Mouse (Mus musculus) embryo, embryonic 9.5 days (tissue): ENCODE measurements at regions not wholly inside any gene's neighbourhood (a gene's known extent, or its start where the extent isn't known, plus 50 kb on each side); places are given as distances from the start of the nearest gene placed in this dataset.

Experiments used
- DNase-seq: peaks from one replicate; pipeline ENCODE4 v3.0.0-alpha.2; 2017; ENCODE audit errors: extremely low spot score

DNA sequence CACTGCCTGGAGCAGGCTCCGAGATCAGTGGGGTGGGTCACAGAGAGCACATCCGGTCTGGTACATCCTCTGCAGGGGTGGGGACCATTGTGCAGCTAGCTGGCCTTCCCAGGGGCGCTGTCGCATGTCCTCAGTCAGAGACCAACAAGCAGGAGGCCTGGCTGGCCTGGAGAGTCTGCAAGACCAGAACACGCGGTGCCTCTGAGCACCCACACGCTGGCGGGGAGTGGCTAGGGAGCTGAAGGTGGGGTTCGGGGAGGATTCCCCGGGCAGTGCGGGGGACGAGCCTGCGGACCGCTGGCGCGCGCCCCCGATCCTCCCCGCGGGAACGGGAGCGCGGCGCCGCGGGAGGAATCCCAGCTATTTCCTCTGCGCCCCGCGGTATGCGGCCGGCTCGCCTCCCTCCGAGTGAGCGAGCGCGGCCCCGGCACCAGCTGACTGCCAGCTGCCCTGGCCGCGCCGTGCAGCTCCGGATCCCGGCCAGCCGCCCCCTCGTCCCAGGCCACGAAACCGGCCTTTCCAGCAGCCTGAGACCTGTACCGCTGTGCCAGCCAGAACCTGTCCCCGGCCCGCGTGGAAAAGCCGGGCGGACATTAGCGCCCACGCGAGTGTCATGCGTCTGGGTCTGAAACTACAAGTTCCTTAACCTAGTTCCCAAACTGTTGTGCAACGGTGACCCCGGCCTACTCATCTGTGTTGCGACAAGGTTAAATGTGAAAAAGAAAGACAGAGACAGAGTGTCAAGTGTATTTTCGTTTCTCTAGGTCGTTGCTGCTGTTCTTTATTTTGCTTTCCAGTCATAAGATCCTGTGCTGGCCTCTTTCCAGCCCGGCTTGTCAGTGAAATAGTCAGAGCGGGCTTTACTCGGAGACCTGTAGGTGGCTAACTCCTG is 61.2 kb downstream of the Pkdcc start:
- peak; percentile 83 for DNase-seq

DNA sequence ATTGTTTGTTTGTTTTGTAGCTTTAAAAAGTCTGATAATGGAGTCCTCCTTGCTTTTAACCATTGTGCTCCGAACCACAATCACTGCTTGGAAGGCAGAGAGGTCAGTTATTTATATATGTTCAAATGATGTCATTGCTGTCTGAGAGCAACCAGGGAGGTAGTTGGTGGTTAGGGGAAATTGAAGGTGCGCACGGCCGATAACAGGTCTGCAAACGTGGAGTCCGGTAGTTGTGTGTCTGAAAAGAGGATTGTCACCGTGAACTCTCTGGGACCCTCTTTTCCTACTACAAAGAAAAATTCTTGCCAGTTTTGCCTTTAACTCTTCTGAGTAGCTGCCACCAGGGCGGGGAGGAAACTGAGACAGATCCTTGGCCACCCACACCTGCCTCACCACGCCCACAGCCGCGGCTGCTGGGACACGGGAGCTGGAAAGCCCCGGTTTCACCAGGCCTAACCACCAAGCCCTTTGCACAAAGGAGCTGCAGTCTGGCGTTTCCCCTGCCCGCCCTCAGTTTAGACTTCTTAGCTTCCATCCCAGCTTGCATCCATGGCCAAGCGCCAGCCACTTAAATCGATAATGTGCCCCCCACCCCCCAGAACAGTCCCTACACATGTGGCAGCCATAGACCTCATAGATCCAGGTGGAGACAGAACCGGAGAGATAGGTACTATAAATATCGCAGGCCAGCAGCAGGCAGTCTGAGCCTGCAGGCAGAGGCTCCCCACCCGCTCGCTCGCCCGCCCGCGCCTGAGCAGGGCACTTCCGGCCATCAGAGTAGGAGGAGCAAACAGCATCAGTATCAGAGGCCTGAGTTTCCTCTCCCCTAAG is 62.2 kb downstream of the Pkdcc start:
- DNase-seq = peak; percentile 76

DNA sequence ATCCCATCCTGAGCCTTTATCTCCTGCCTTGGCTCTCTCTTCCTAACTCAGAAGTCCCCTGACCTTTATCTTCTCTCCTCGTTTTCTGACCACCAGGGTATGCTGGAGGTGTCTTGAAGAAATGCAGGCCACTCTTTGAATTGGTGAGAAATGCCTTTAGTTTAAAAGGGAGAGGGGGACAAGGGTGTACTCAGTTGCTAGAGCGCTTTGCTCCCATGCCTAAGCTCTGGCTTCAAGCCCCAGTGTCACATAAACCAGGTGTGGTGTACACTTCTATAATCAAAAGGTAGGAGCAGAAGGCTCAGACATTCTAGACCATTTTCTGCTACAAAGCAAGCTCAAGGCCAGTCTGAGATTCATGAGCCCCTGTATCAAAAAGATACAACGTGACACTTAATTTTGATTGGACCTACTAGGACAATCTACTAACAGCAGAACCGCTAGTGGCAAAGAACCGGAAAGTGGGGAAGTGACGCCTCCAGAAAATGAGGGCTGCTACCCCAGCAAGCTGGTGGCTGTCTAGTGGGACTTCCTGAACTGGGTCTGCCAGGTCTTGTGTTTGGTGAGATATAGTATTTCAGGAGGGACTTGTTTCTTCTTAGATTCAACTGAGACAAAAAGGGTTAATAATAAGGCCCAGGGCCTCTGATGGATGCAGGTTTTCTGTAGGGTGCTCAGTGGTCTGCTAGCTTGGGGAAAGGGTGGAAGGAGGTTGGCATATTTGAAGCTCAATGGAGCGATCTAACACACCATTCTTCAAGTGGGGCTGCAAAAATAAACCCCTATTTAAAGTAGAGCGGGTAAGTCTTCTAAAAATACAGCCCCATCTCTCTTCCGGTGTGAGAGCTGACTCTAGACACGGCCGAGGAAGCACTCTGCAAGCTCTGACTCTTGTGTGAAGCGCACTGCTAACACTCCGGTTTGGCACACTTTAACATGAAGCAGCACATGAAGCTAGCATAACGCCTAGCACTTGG is 63.1 kb downstream of the Pkdcc start:
- no peak for DNase-seq

DNA sequence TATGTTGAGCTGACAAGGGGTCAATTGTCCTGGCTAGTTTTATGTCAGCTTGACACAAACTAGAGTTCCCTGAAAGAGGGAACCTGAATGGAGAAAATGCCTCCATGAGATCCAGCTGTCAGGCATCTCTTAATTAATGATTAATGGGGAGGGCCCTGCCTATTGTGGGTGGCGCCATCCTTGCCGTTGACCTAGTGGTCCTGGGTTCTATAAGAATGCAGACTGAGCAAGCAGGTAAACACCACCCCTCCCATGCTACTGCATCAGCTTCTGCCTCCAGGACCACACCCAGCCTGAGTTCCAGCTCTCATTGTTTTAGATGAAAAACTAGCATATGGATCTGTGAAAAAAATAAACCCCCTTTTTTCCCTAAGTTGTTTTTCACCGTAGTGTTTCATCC is 67.4 kb upstream of the Eml4 start:
- DNase-seq = no peak

DNA sequence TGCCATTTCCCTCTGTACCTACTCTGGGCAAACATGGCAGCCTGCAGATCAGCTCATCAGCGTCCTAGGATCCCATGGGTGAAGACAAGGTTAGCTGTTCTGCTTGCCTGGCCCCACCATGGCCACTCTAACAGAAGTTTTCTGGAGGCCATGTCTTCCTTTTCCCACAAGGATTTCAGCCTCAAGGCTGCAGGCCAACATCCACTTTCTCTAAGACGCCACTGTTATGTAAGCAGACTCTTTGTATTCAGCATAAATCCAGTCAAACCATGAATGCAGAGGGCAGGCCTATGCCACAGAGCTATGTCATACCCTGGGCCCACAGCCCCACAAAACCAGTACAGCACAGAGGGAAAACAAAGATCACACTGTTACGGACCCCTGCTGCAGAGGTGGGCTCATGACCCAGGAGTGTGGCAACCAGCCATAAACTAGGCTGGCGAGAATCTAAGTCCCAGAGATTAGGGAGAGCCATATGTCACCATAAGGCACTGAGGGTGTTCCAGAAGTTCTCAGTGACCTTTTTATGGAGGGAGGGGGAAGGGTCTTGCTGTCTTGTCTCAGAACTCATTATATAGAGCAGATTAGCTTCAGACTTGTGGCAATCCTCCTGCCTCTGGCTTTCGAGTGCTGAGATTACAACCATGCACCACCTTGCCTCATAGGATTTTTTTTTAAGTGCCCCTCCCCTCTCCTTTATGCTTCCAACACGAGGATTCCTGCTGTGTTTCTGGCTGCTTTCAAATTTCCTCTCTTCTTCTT is 63.2 kb upstream of the Eml4 start:
- DNase-seq = no peak

DNA sequence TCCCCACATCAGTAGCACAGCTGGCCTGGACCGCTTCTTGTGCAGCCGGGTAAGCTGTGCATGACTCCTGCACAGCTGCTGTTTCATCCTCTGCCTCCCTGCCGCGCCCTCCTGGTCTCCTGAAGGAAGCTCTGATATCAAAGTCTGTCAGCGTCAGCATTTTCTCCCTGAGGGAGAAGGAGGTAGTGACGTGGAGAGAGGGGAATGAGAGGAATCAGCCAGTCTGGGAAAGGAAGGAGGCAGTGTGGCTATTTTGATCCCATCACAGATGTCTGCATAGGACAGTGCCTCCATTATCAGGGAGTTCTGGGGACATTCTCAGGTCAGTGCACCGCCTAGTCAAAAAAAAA is 62.6 kb upstream of the Eml4 start:
- DNase-seq = peak; percentile 46

DNA sequence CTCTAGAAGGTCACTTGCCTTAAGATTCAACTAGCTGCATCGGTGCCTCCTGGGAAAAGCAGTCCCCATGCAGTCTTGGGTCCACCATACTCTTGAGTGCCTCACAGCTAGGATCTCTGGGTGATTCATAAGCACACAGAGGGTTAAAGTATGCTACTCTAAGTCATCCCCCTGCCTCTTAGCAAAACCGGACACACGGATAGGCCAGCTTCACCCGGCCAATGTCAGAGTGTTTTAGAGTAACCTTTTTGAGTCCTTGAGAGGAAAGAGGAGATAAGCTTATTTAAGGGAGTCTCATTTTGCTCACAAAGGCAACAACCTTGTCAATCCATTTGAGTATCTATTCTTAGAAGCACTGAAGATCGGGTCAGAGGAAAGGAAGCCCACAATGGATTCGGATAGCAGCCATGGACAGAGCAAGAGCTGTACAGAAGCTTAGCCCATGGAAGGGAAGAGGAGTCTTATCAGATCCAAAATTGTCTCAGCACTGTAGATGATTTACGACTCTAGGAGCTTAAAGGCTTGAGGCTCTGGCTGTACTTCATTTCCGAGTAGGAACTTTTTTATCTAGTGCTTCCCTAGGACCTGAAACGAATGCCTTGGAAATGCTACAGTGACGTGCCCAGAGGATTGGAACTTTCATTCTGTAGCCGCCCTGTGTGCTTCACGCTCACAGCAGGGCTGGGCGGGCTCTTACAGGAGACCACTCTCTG is 55.0 kb upstream of the Eml4 start:
- DNase-seq = no peak

DNA sequence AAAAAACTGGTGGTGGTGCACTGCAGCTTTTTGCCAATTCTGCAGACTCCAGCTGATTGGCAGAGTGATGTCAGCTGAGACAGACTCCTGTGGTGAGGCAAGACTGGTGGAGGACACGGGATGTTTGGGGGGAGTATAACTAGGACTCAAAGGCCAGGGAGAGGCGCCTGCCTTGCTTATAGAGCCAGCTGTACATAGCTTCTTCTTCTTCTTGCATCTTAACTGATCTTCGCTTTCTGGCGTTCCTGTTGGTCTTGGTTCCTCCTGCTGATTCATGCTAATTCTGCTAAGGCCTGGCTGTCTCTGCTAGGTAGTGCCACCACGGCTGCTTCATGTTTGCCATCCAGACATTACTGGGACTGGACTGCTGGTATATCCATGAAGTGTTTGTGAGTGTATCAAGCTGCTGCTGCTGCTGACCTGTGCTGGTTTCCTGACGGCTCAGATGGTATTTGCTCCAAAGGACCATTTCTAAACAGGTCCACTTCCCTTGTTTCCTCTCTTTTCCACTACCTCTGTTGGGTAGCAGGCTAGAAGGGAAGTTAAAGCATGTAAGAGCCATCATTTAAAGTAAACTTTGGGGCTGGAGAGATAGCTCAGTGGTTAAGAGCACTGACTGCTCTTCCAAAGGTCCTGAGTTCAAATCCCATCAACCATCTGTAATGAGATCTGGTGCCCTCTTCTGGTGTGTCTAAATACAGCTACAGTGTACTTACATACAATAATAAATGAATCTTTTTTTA is 53.2 kb upstream of the Eml4 start:
- DNase-seq = no peak
